Mouse (Mus musculus) c-Kit-positive CD71-positive TER-119-negative erythroid progenitor cells, embryonic 14.5 days (primary cell): ENCODE data around the gene Meis1.

Source experiments
- DNase-seq: peaks from one replicate; pipeline ENCODE4 v3.0.0-alpha.2; 2013; ENCODE audit warnings: low read depth

Meis1 gene

GRCm38 (mm10) chr11:19014441-19015161 is 4.2 kb downstream of the Meis1 start:
- no peak for DNase-seq

- DNase-seq = no peak
Measured at GRCm38 (mm10) chr11:19014113-19014440, 4.7 kb downstream of the Meis1 start.

GRCm38 (mm10) chr11:19013141-19014112 is 5.4 kb downstream of the Meis1 start:
- no peak for DNase-seq

GRCm38 (mm10) chr11:19012463-19013115 is 6.2 kb downstream of the Meis1 start:
- no peak for DNase-seq

GRCm38 (mm10) chr11:19012001-19012400 is 6.8 kb downstream of the Meis1 start:
- no peak for DNase-seq

GRCm38 (mm10) chr11:19011108-19011805 is 7.5 kb downstream of the Meis1 start:
- no peak for DNase-seq

- DNase-seq = no peak
Measured at GRCm38 (mm10) chr11:19010396-19010811, 8.4 kb downstream of the Meis1 start.

GRCm38 (mm10) chr11:19009536-19010395 is 9.0 kb downstream of the Meis1 start:
- DNase-seq = no peak

GRCm38 (mm10) chr11:19008610-19009384 is 10.0 kb downstream of the Meis1 start:
- DNase-seq = no peak

GRCm38 (mm10) chr11:19007541-19008424 is 11.0 kb downstream of the Meis1 start:
- DNase-seq = no peak

- no peak for DNase-seq
Measured at GRCm38 (mm10) chr11:19007068-19007467, 11.7 kb downstream of the Meis1 start.

- DNase-seq = no peak
Measured at GRCm38 (mm10) chr11:19005913-19006693, 12.7 kb downstream of the Meis1 start.

GRCm38 (mm10) chr11:19005007-19005912 is 13.5 kb downstream of the Meis1 start:
- DNase-seq = no peak

GRCm38 (mm10) chr11:19003066-19003465 is 15.7 kb downstream of the Meis1 start:
- no peak for DNase-seq

GRCm38 (mm10) chr11:18996767-18997166 is 22.0 kb downstream of the Meis1 start:
- DNase-seq = no peak

- DNase-seq = no peak
Measured at GRCm38 (mm10) chr11:18996289-18996688, 22.5 kb downstream of the Meis1 start.

GRCm38 (mm10) chr11:18992796-18993195 is 26.0 kb downstream of the Meis1 start:
- no peak for DNase-seq
